Mouse (Mus musculus) neural tube, embryonic 14.5 days (tissue): Measurements from ENCODE around the gene Cxcr5. TPM values are rescaled to one million over a fixed set of nuclear protein-coding genes. Genes with fewer than 3 reads are reported as not detected.

Experiments
- polyA plus RNA-seq: library from polyadenylated mRNA; unstranded; fragments of >200 nt; fragmentation: Nextera tagmentation; extraction: Ambion mirVana; gene quantifications from 2 replicates; pipeline ENCODE4 v1.2.1, GENCODE M21; 2014

Cxcr5 gene
- polyA plus RNA-seq, 1 experiment from 2014 or later: not detected

Other genes starting within 250 kb of the Cxcr5 start
- 19.0 and 21.9 TPM in 2 replicates for gene C2cd2l, start 241.6 kb downstream of the Cxcr5 start, polyA plus RNA-seq
- 35.3 and 35.9 TPM in 2 replicates for gene Dpagt1, start 235.9 kb downstream of the Cxcr5 start, polyA plus RNA-seq
- 92.3 and 94.3 TPM in 2 replicates for gene H2afx, start 227.2 kb downstream of the Cxcr5 start, polyA plus RNA-seq
- 58.3 and 58.4 TPM in 2 replicates for gene Hmbs, start 217.6 kb downstream of the Cxcr5 start, polyA plus RNA-seq
- 34.4 and 43.4 TPM in 2 replicates for gene Vps11, start 200.2 kb downstream of the Cxcr5 start, polyA plus RNA-seq
- gene Hyou1, start 182.4 kb downstream of the Cxcr5 start, polyA plus RNA-seq: 20.7 and 27.0 TPM in 2 replicates
- 70.9 and 78.8 TPM in 2 replicates for gene Slc37a4, start 165.0 kb downstream of the Cxcr5 start, polyA plus RNA-seq
- 1,180 and 1,219 TPM in 2 replicates for gene Rps25, start 154.7 kb downstream of the Cxcr5 start, polyA plus RNA-seq
- gene Trappc4, start 154.3 kb downstream of the Cxcr5 start, polyA plus RNA-seq: 305 and 308 TPM in 2 replicates
- gene Ccdc84, start 143.3 kb downstream of the Cxcr5 start, polyA plus RNA-seq: 31.1 and 34.5 TPM in 2 replicates
- not detected in 2 replicates for gene Foxr1, start 120.7 kb downstream of the Cxcr5 start, polyA plus RNA-seq
- not detected in 2 replicates for gene Upk2, start 106.9 kb downstream of the Cxcr5 start, polyA plus RNA-seq
- gene Bcl9l, start 79.1 kb downstream of the Cxcr5 start, polyA plus RNA-seq: 11.5 and 12.3 TPM in 2 replicates
- 20.2 and 33.8 TPM in 2 replicates for gene Ddx6, start 43.0 kb upstream of the Cxcr5 start, polyA plus RNA-seq
- gene Treh, start 111.4 kb upstream of the Cxcr5 start, polyA plus RNA-seq: not detected in 2 replicates
- gene Phldb1, start 173.3 kb upstream of the Cxcr5 start, polyA plus RNA-seq: 38.8 and 45.5 TPM in 2 replicates
- 153 and 177 TPM in 2 replicates for gene Arcn1, start 206.0 kb upstream of the Cxcr5 start, polyA plus RNA-seq
- gene Ift46, start 206.0 kb upstream of the Cxcr5 start, polyA plus RNA-seq: 160 and 170 TPM in 2 replicates
- 19.1 and 21.1 TPM in 2 replicates for gene Tmem25, start 237.4 kb upstream of the Cxcr5 start, polyA plus RNA-seq
- gene Ttc36, start 241.2 kb upstream of the Cxcr5 start, polyA plus RNA-seq: 1.1 TPM in 1 of 2 replicates, not detected in the other